Mouse (Mus musculus) brain, embryonic 14.5 days (tissue): ENCODE measurements around the gene Ddi2.

Experiments used
- CTCF ChIP-seq: fragments of 200-500 bp; IDR thresholded peaks from 2 replicates; pipeline ENCODE4 v1.5.1; 2012; ENCODE audit warnings: inconsistent platforms, mild to moderate bottlenecking, moderate library complexity, borderline replicate concordance; ENCODE audit not compliant: insufficient read depth, insufficient read length; ENCODE audit errors: extremely low read depth
- POLR2A ChIP-seq: fragments of 200-500 bp; IDR thresholded peaks from 2 replicates; pipeline ENCODE4 v1.6.1; 2012; ENCODE audit warnings: mild to moderate bottlenecking, inconsistent platforms, borderline replicate concordance; ENCODE audit not compliant: poor library complexity, insufficient read depth, insufficient read length, severe bottlenecking; ENCODE audit errors: extremely low read depth

GRCm38 (mm10) chr4:141736856-141737255 is 13.6 kb upstream of the Ddi2 start:
- TF ChIP-seq POLR2A (no peak), CTCF (no peak)
